Mouse (Mus musculus): Measurements from ENCODE around the gene Lefty2. TPM values are rescaled to one million over a fixed set of nuclear protein-coding genes. Genes with fewer than 3 reads are reported as not detected.

The Lefty2 gene
- total and polyA plus RNA-seq, 2 experiments from 2014 or later, result 7.1 to 15.3 TPM

DNA sequence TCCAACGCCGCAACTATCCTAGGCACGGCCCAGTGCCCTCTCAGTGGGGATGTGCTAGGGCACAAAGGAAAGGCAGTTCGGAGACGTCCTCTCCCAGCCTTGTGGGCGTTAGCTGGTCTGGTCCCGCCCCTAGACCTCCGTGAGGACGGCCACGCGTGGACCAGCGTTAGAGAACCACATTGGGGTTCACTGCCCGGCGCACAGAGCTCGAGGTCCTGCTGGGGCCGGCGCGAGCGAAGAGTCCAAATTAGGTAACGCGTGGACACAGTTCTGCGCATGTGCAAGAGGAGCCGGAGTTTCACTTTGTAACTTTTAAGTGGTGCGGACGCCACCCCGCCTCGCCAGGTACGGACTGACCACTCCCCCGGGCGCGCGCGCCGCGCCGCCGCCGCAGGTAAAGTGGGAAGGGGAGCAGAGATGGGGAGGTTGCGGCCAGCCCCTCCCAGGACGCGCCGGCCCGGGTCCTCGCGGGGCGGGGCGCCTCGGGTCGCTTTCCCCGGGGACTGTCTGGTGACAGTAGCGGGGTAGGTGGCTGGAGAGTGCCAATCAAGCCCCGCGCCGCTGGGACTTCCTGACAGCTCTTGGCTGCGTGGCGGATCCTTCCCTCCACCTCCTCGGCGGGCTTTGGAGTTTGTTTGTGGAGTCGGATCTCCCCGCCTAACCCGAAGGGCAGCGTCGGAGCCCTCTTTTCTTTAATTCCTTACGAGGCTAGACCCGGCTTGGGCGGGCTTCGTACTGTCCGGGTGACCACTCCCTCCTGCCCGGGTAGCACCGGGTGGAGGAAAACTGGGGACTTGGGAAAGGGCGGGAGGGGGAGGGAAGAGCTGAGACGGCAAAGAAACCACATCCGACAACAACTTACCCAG is 49.5 kb downstream of the Lefty2 start, which contains the start of gene Tmem63a:
Gene Tmem63a, plus strand, starts transcription at position 179 of the 866 bp plus-strand sequence.
- under 1% methylated on average over 73 of the region's 73 CpGs for WGBS
- no peaks in the 10 kb centered on the region for H3K36me3 ChIP-seq (ENCODE audit: insufficient read depth, low read length)
- H3K27me3 ChIP-seq (ENCODE audit: insufficient read depth, low read length), result peaks cover 11% of the 10 kb centered on the region
- H3K9ac ChIP-seq (replicated peaks; ENCODE audit: low read length), result peak within 1 kb of the TSS; percentile 31
- peak within 1 kb of the TSS; percentile 8; the same call in 1 of the 2 replicates for H3K27ac ChIP-seq
- H3K4me1 ChIP-seq (ENCODE audit: insufficient read depth, low read length), result peaks cover 6% of the 10 kb centered on the region; the same call in 1 of the 2 replicates
- peak within 1 kb of the TSS; percentile 74 for H3K4me2 ChIP-seq (ENCODE audit: low read depth, low read length)
- DNase-seq (ENCODE audit: low spot score) (peak; percentile 59), ATAC-seq (peak; percentile 58)
- peak within 1 kb of the TSS; percentile 55 for H3K4me3 ChIP-seq (ENCODE audit: low read length)
- TF ChIP-seq CTCF (IDR thresholded peaks at IDR 0.05; ENCODE audit: low read depth), result no peak
- no peaks in the 10 kb centered on the region for H3K9me3 ChIP-seq (ENCODE audit: low read length)

DNA sequence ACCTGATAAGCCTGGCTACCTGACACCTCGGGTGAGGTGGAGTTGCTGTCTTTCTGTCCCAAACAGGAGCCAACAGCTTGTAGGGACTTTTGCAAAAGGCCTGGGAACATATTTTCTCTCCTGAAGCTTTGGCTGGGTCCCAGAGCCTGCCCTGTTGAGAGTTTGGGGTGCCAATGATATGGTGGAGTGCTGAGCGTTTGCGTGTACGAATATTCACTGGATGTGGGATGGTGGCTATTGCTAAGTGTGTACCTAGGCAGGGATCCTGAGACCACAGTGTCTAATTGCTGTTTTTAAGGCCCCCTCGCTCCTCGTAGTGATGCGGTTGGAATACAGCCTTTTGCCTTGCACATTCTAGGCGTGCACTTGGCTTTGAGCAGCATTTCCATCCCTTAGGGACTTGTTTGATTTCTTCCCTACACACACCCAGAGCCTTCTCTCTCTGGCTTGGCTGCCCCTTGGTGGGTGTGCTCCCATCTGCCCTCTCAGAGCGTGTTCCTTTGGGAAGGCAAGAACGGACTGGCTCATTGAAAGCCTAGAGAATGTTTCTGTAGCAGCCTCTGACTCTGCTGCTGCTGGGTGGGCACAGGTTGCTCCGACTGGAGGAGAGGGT is 50.2 kb downstream of the Lefty2 start:
- 49% methylated on average over 11 of the region's 11 CpGs for WGBS
- H3K9ac ChIP-seq (replicated peaks; ENCODE audit: low read length), result no peak overlapping the region
- no peak for ATAC-seq

GRCm38 (mm10) chr1:180943896-180944295 is 51.0 kb downstream of the Lefty2 start:
- peak; percentile 23; the same call in 1 of the 2 replicates for TF ChIP-seq CTCF (IDR thresholded peaks at IDR 0.05; ENCODE audit: low read depth)
- Histone ChIP-seq H3K4me1 (ENCODE audit: insufficient read depth, low read length) (peaks cover 6% of the 10 kb centered on the region; the same call in 1 of the 2 replicates), H3K9me3 (ENCODE audit: low read length) (no peaks in the 10 kb centered on the region), H3K4me2 (ENCODE audit: low read depth, low read length) (no peak overlapping the region), H3K9ac (replicated peaks; ENCODE audit: low read length) (no peak overlapping the region), H3K27ac (no peak overlapping the region), H3K27me3 (ENCODE audit: insufficient read depth, low read length) (peaks cover 11% of the 10 kb centered on the region), H3K36me3 (ENCODE audit: insufficient read depth, low read length) (no peaks in the 10 kb centered on the region), H3K4me3 (ENCODE audit: low read length) (no peak overlapping the region)
- WGBS, result 60% methylated on average over 1 of the region's 1 CpGs
- no peak for DNase-seq (ENCODE audit: low spot score)
- ATAC-seq, result no peak

More for the DNA sequence above, 50.2 kb downstream of the Lefty2 start:
- Histone ChIP-seq H3K4me2 (ENCODE audit: low read depth, low read length) (peak overlapping the region; percentile 74), H3K4me3 (ENCODE audit: low read length) (peak overlapping the region; percentile 55), H3K4me1 (ENCODE audit: insufficient read depth, low read length) (peaks cover 6% of the 10 kb centered on the region; the same call in 1 of the 2 replicates), H3K27ac (no peak overlapping the region), H3K27me3 (ENCODE audit: insufficient read depth, low read length) (peaks cover 11% of the 10 kb centered on the region), H3K9me3 (ENCODE audit: low read length) (no peaks in the 10 kb centered on the region), H3K36me3 (ENCODE audit: insufficient read depth, low read length) (no peaks in the 10 kb centered on the region)
- no peak for DNase-seq (ENCODE audit: low spot score)
- TF ChIP-seq CTCF (IDR thresholded peaks at IDR 0.05; ENCODE audit: low read depth), result no peak

DNA sequence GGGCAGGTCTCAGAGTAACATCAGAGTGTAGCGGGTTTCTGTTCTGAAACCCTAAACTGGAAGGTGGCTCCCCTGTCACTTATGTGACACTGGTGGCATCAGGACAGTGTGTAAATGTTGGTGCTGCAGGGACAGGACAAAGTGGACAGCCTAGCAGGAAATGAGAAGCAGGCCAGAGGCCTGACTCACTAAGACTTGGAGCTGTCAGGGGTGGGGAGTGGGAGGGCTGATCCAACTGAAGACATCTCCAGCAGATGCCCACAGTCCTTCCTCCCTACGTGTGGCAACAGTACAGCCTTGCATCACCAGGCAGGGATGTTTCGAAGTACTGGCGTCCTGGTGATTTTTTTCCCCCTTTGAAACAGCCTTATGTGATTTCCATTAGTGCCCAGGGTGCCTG is 51.6 kb downstream of the Lefty2 start:
- no peak overlapping the region for H3K27ac ChIP-seq
- DNase-seq (ENCODE audit: low spot score) (no peak), ATAC-seq (no peak)
- H3K36me3 ChIP-seq (ENCODE audit: insufficient read depth, low read length), result no peaks in the 10 kb centered on the region
- H3K4me2 ChIP-seq (ENCODE audit: low read depth, low read length), result no peak overlapping the region
- WGBS, result 83% methylated on average over 4 of the region's 4 CpGs
- no peak overlapping the region for H3K4me3 ChIP-seq (ENCODE audit: low read length)
- peaks cover 6% of the 10 kb centered on the region; the same call in 1 of the 2 replicates for H3K4me1 ChIP-seq (ENCODE audit: insufficient read depth, low read length)
- TF ChIP-seq CTCF (IDR thresholded peaks at IDR 0.05; ENCODE audit: low read depth), result no peak
- H3K9ac ChIP-seq (replicated peaks; ENCODE audit: low read length), result no peak overlapping the region
- H3K9me3 ChIP-seq (ENCODE audit: low read length), result no peaks in the 10 kb centered on the region
- H3K27me3 ChIP-seq (ENCODE audit: insufficient read depth, low read length), result peaks cover 11% of the 10 kb centered on the region

GRCm38 (mm10) chr1:180945001-180945980 is 52.4 kb downstream of the Lefty2 start:
- no peak for TF ChIP-seq CTCF (IDR thresholded peaks at IDR 0.05; ENCODE audit: low read depth)
- Histone ChIP-seq H3K9me3 (ENCODE audit: low read length) (no peaks in the 10 kb centered on the region), H3K4me2 (ENCODE audit: low read depth, low read length) (no peak overlapping the region), H3K27me3 (ENCODE audit: insufficient read depth, low read length) (peaks cover 11% of the 10 kb centered on the region), H3K36me3 (ENCODE audit: insufficient read depth, low read length) (no peaks in the 10 kb centered on the region), H3K9ac (replicated peaks; ENCODE audit: low read length) (no peak overlapping the region), H3K4me3 (ENCODE audit: low read length) (no peak overlapping the region), H3K4me1 (ENCODE audit: insufficient read depth, low read length) (peaks cover 6% of the 10 kb centered on the region; the same call in 1 of the 2 replicates), H3K27ac (no peak overlapping the region)
- peak; percentile 56 for DNase-seq (ENCODE audit: low spot score)
- ATAC-seq, result peak; percentile 82
- 32% methylated on average over 20 of the region's 20 CpGs for WGBS

DNA sequence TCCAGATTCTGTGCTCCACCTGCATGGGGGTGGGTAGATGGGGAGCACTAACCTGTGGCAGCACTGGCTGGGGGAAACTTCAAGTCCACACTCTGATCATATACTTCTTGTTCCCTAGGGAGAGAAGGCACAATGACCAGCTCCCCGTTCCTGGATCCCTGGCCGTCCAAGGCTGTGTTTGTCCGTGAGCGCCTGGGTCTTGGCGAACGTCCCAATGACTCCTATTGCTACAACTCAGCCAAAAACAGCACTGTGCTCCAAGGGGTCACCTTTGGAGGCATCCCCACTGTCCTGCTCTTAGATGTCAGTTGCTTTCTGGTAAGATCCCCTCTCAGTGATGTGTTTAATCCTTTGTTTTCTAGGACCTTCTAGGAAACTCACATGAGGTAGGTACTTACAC is 53.5 kb downstream of the Lefty2 start:
- Histone ChIP-seq H3K27me3 (ENCODE audit: insufficient read depth, low read length) (peaks cover 7% of the 10 kb centered on the region; the same call in 1 of the 2 replicates), H3K4me3 (ENCODE audit: low read length) (no peak overlapping the region), H3K9ac (replicated peaks; ENCODE audit: low read length) (no peak overlapping the region), H3K4me2 (ENCODE audit: low read depth, low read length) (no peak overlapping the region), H3K36me3 (ENCODE audit: insufficient read depth, low read length) (no peaks in the 10 kb centered on the region), H3K27ac (no peak overlapping the region), H3K4me1 (ENCODE audit: insufficient read depth, low read length) (peaks cover 6% of the 10 kb centered on the region; the same call in 1 of the 2 replicates), H3K9me3 (ENCODE audit: low read length) (no peaks in the 10 kb centered on the region)
- ATAC-seq (no peak), DNase-seq (ENCODE audit: low spot score) (no peak)
- no peak for TF ChIP-seq CTCF (IDR thresholded peaks at IDR 0.05; ENCODE audit: low read depth)
- 64% methylated on average over 6 of the region's 6 CpGs for WGBS

Other genes starting within 250 kb of the Lefty2 start
- gene Mixl1, start 196.1 kb upstream of the Lefty2 start, total RNA-seq (2014; rRNA removed), result not detected in 2 replicates
- not detected in 2 replicates for gene Mixl1, start 196.1 kb upstream of the Lefty2 start, polyA plus RNA-seq (2015; fragmentation: Nextera tagmentation; extraction: Ambion mirVana)
- 28.3 and 32.6 TPM in 2 replicates for gene Acbd3, start 167.1 kb upstream of the Lefty2 start, total RNA-seq (2014; rRNA removed)
- 18.4 and 19.2 TPM in 2 replicates for gene Acbd3, start 167.1 kb upstream of the Lefty2 start, polyA plus RNA-seq (2015; fragmentation: Nextera tagmentation; extraction: Ambion mirVana)
- gene H3f3a, start 79.2 kb upstream of the Lefty2 start, total RNA-seq (2014; rRNA removed), result 1,143 and 1,334 TPM in 2 replicates
- 1,977 and 1,992 TPM in 2 replicates for gene H3f3a, start 79.2 kb upstream of the Lefty2 start, polyA plus RNA-seq (2015; fragmentation: Nextera tagmentation; extraction: Ambion mirVana)
- gene Sde2, start 42.0 kb upstream of the Lefty2 start, total RNA-seq (2014; rRNA removed), result 11.1 and 13.1 TPM in 2 replicates
- gene Sde2, start 42.0 kb upstream of the Lefty2 start, polyA plus RNA-seq (2015; fragmentation: Nextera tagmentation; extraction: Ambion mirVana), result 21.4 and 21.7 TPM in 2 replicates
- 70.2 and 76.1 TPM in 2 replicates for gene Pycr2, start 11.2 kb downstream of the Lefty2 start, total RNA-seq (2014; rRNA removed)
- 63.4 and 64.7 TPM in 2 replicates for gene Pycr2, start 11.2 kb downstream of the Lefty2 start, polyA plus RNA-seq (2015; fragmentation: Nextera tagmentation; extraction: Ambion mirVana)
- not detected in 2 replicates for gene Lefty1, start 41.9 kb downstream of the Lefty2 start, total RNA-seq (2014; rRNA removed)
- 0.29 and 0.42 TPM in 2 replicates for gene Lefty1, start 41.9 kb downstream of the Lefty2 start, polyA plus RNA-seq (2015; fragmentation: Nextera tagmentation; extraction: Ambion mirVana)
- 2.9 and 5.4 TPM in 2 replicates for gene Tmem63a, start 49.2 kb downstream of the Lefty2 start, total RNA-seq (2014; rRNA removed)
- 2.5 and 3.0 TPM in 2 replicates for gene Tmem63a, start 49.2 kb downstream of the Lefty2 start, polyA plus RNA-seq (2015; fragmentation: Nextera tagmentation; extraction: Ambion mirVana)
- 8.9 and 15.2 TPM in 2 replicates for gene Ephx1, start 127.8 kb downstream of the Lefty2 start, total RNA-seq (2014; rRNA removed)
- 13.3 and 15.8 TPM in 2 replicates for gene Ephx1, start 127.8 kb downstream of the Lefty2 start, polyA plus RNA-seq (2015; fragmentation: Nextera tagmentation; extraction: Ambion mirVana)
- not detected in 2 replicates for gene 9130409I23Rik, start 158.1 kb downstream of the Lefty2 start, total RNA-seq (2014; rRNA removed)
- not detected in 2 replicates for gene 9130409I23Rik, start 158.1 kb downstream of the Lefty2 start, polyA plus RNA-seq (2015; fragmentation: Nextera tagmentation; extraction: Ambion mirVana)